Mouse (Mus musculus): ENCODE data around the gene Gdf11. TPM values are rescaled to one million over a fixed set of nuclear protein-coding genes. Genes with fewer than 3 reads are reported as not detected.

The Gdf11 gene
- polyA plus RNA-seq, 1 experiment from 2014 or later: 9.0 TPM

- Histone ChIP-seq H3K9me3 (replicated peaks) (no peaks in the 10 kb centered on the region), H3K27ac (peak overlapping the region; percentile 95), H3K36me3 (ENCODE audit: poor library complexity, severe bottlenecking) (peaks cover 36% of the 10 kb centered on the region), H3K4me1 (peaks cover 45% of the 10 kb centered on the region), H3K9ac (peak overlapping the region; percentile 83), H3K4me2 (peak overlapping the region; percentile 91), H3K27me3 (no peaks in the 10 kb centered on the region), H3K4me3 (peak overlapping the region; percentile 68)
- WGBS: 3% methylated on average over 5 of the region's 7 CpGs
- peak; percentile 42 for ATAC-seq
Observed at GRCm38 (mm10) chr10:128888941-128889827, 2.3 kb downstream of the Gdf11 start.

- 72% methylated on average over 5 of the region's 5 CpGs for WGBS
- H3K4me1 ChIP-seq: no peaks in the 10 kb centered on the region
- peaks cover 73% of the 10 kb centered on the region for H3K36me3 ChIP-seq (ENCODE audit: poor library complexity, severe bottlenecking)
- no peak overlapping the region for H3K27ac ChIP-seq
- H3K4me3 ChIP-seq: no peak overlapping the region
- no peak overlapping the region for H3K4me2 ChIP-seq
- H3K9me3 ChIP-seq (replicated peaks): no peaks in the 10 kb centered on the region
- H3K27me3 ChIP-seq: no peaks in the 10 kb centered on the region
- ATAC-seq: no peak
- H3K9ac ChIP-seq: no peak overlapping the region
Observed at GRCm38 (mm10) chr10:128882067-128882466, 9.5 kb downstream of the Gdf11 start.

- no peaks in the 10 kb centered on the region for H3K27me3 ChIP-seq
- no peak overlapping the region for H3K4me3 ChIP-seq
- 93% methylated on average over 2 of the region's 2 CpGs for WGBS
- no peak overlapping the region for H3K27ac ChIP-seq
- peaks cover 65% of the 10 kb centered on the region for H3K36me3 ChIP-seq (ENCODE audit: poor library complexity, severe bottlenecking)
- no peak overlapping the region for H3K4me2 ChIP-seq
- ATAC-seq: no peak
- H3K9ac ChIP-seq: no peak overlapping the region
- no peaks in the 10 kb centered on the region for H3K4me1 ChIP-seq
- no peaks in the 10 kb centered on the region for H3K9me3 ChIP-seq (replicated peaks)
Observed at GRCm38 (mm10) chr10:128878811-128879210, 12.7 kb downstream of the Gdf11 start.

- ATAC-seq: no peak
- H3K36me3 ChIP-seq (ENCODE audit: poor library complexity, severe bottlenecking): peaks cover 66% of the 10 kb centered on the region
- no peak overlapping the region for H3K4me3 ChIP-seq
- no peaks in the 10 kb centered on the region for H3K4me1 ChIP-seq
- H3K9ac ChIP-seq: no peak overlapping the region
- H3K27me3 ChIP-seq: no peaks in the 10 kb centered on the region
- H3K4me2 ChIP-seq: no peak overlapping the region
- H3K9me3 ChIP-seq (replicated peaks): no peaks in the 10 kb centered on the region
- H3K27ac ChIP-seq: no peak overlapping the region
Observed at GRCm38 (mm10) chr10:128878291-128878690, 13.2 kb downstream of the Gdf11 start.

- WGBS: 88% methylated on average over 3 of the region's 3 CpGs
- no peaks in the 10 kb centered on the region for H3K4me1 ChIP-seq
- H3K36me3 ChIP-seq (ENCODE audit: poor library complexity, severe bottlenecking): peaks cover 69% of the 10 kb centered on the region
- H3K27me3 ChIP-seq: no peaks in the 10 kb centered on the region
- no peak for ATAC-seq
- no peak overlapping the region for H3K27ac ChIP-seq
- no peaks in the 10 kb centered on the region for H3K9me3 ChIP-seq (replicated peaks)
- H3K9ac ChIP-seq: no peak overlapping the region
- H3K4me3 ChIP-seq: no peak overlapping the region
- H3K4me2 ChIP-seq: no peak overlapping the region
Observed at GRCm38 (mm10) chr10:128870341-128870740, 21.2 kb downstream of the Gdf11 start.

- no peak overlapping the region for H3K27ac ChIP-seq
- no peak for ATAC-seq
- 88% methylated on average over 1 of the region's 1 CpGs for WGBS
Observed at GRCm38 (mm10) chr10:128866518-128866917, 25.0 kb downstream of the Gdf11 start.

GRCm38 (mm10) chr10:128866042-128866441 is 25.5 kb downstream of the Gdf11 start:
- Histone ChIP-seq H3K9me3 (replicated peaks) (no peaks in the 10 kb centered on the region), H3K36me3 (ENCODE audit: poor library complexity, severe bottlenecking) (peaks cover 44% of the 10 kb centered on the region), H3K4me2 (no peak overlapping the region), H3K27me3 (no peaks in the 10 kb centered on the region), H3K9ac (no peak overlapping the region), H3K4me3 (no peak overlapping the region), H3K27ac (no peak overlapping the region), H3K4me1 (no peaks in the 10 kb centered on the region)
- WGBS: 89% methylated on average over 3 of the region's 3 CpGs
- ATAC-seq: no peak

More at GRCm38 (mm10) chr10:128866518-128866917, 25.0 kb downstream of the Gdf11 start:
- Histone ChIP-seq H3K4me2 (no peak overlapping the region), H3K4me1 (no peaks in the 10 kb centered on the region), H3K9ac (no peak overlapping the region), H3K4me3 (no peak overlapping the region), H3K36me3 (ENCODE audit: poor library complexity, severe bottlenecking) (peaks cover 44% of the 10 kb centered on the region), H3K9me3 (replicated peaks) (no peaks in the 10 kb centered on the region), H3K27me3 (no peaks in the 10 kb centered on the region)

- no peak overlapping the region for H3K27ac ChIP-seq
- H3K9ac ChIP-seq: no peak overlapping the region
- peaks cover 48% of the 10 kb centered on the region for H3K36me3 ChIP-seq (ENCODE audit: poor library complexity, severe bottlenecking)
- no peak overlapping the region for H3K4me3 ChIP-seq
- H3K4me1 ChIP-seq: no peaks in the 10 kb centered on the region
- no peaks in the 10 kb centered on the region for H3K9me3 ChIP-seq (replicated peaks)
- no peaks in the 10 kb centered on the region for H3K27me3 ChIP-seq
- no peak overlapping the region for H3K4me2 ChIP-seq
- no peak for ATAC-seq
Observed at GRCm38 (mm10) chr10:128861176-128861575, 30.3 kb downstream of the Gdf11 start.

- no peak overlapping the region for H3K9ac ChIP-seq
- H3K27me3 ChIP-seq: no peaks in the 10 kb centered on the region
- H3K4me1 ChIP-seq: no peaks in the 10 kb centered on the region
- no peaks in the 10 kb centered on the region for H3K9me3 ChIP-seq (replicated peaks)
- 77% methylated on average over 3 of the region's 3 CpGs for WGBS
- H3K27ac ChIP-seq: no peak overlapping the region
- H3K36me3 ChIP-seq (ENCODE audit: poor library complexity, severe bottlenecking): peaks cover 58% of the 10 kb centered on the region
- no peak overlapping the region for H3K4me3 ChIP-seq
- no peak overlapping the region for H3K4me2 ChIP-seq
- ATAC-seq: no peak
Observed at GRCm38 (mm10) chr10:128850339-128850738, 41.2 kb downstream of the Gdf11 start.

- 89% methylated on average over 2 of the region's 2 CpGs for WGBS
- no peak overlapping the region for H3K4me3 ChIP-seq
- no peaks in the 10 kb centered on the region for H3K4me1 ChIP-seq
- no peak for ATAC-seq
- H3K4me2 ChIP-seq: no peak overlapping the region
- no peak overlapping the region for H3K9ac ChIP-seq
- no peaks in the 10 kb centered on the region for H3K27me3 ChIP-seq
- H3K36me3 ChIP-seq (ENCODE audit: poor library complexity, severe bottlenecking): peaks cover 56% of the 10 kb centered on the region
- H3K9me3 ChIP-seq (replicated peaks): no peaks in the 10 kb centered on the region
- H3K27ac ChIP-seq: no peak overlapping the region
Observed at GRCm38 (mm10) chr10:128848426-128848825, 43.1 kb downstream of the Gdf11 start.

GRCm38 (mm10) chr10:128846664-128847063 is 44.9 kb downstream of the Gdf11 start:
- Histone ChIP-seq H3K36me3 (ENCODE audit: poor library complexity, severe bottlenecking) (peaks cover 63% of the 10 kb centered on the region), H3K4me3 (no peak overlapping the region), H3K9me3 (replicated peaks) (no peaks in the 10 kb centered on the region), H3K27me3 (no peaks in the 10 kb centered on the region), H3K4me2 (no peak overlapping the region), H3K27ac (no peak overlapping the region), H3K9ac (no peak overlapping the region), H3K4me1 (no peaks in the 10 kb centered on the region)
- ATAC-seq: no peak
- 98% methylated on average over 4 of the region's 4 CpGs for WGBS

GRCm38 (mm10) chr10:128845516-128845915 is 46.0 kb downstream of the Gdf11 start:
- peaks cover 69% of the 10 kb centered on the region for H3K36me3 ChIP-seq (ENCODE audit: poor library complexity, severe bottlenecking)

GRCm38 (mm10) chr10:128843260-128843659 is 48.3 kb downstream of the Gdf11 start:
- H3K36me3 ChIP-seq (ENCODE audit: poor library complexity, severe bottlenecking): peaks cover 64% of the 10 kb centered on the region
- 94% methylated on average over 5 of the region's 5 CpGs for WGBS
- H3K4me1 ChIP-seq: no peaks in the 10 kb centered on the region
- no peak overlapping the region for H3K4me3 ChIP-seq
- H3K4me2 ChIP-seq: no peak overlapping the region
- H3K27me3 ChIP-seq: no peaks in the 10 kb centered on the region
- no peak for ATAC-seq
- H3K9ac ChIP-seq: no peak overlapping the region
- H3K9me3 ChIP-seq (replicated peaks): no peaks in the 10 kb centered on the region
- H3K27ac ChIP-seq: no peak overlapping the region

More at GRCm38 (mm10) chr10:128845516-128845915, 46.0 kb downstream of the Gdf11 start:
- H3K9ac ChIP-seq: no peak overlapping the region
- no peak overlapping the region for H3K4me2 ChIP-seq
- no peaks in the 10 kb centered on the region for H3K27me3 ChIP-seq
- H3K9me3 ChIP-seq (replicated peaks): no peaks in the 10 kb centered on the region
- H3K4me1 ChIP-seq: no peaks in the 10 kb centered on the region
- H3K4me3 ChIP-seq: no peak overlapping the region
- 50% methylated on average over 2 of the region's 2 CpGs for WGBS
- no peak overlapping the region for H3K27ac ChIP-seq
- no peak for ATAC-seq

All from forebrain, embryonic 13.5 days (tissue).